Mouse (Mus musculus): ENCODE measurements around the gene 4930432M17Rik.

4930432M17Rik gene

GRCm38 (mm10) chr3:121670462-121670861 lies at the start of gene 4930432M17Rik:
4930432M17Rik (plus strand) TSS chr3:121670762.
- DNase-seq, result no peak

GRCm38 (mm10) chr3:121625662-121626061 lies 44.9 kb upstream of the 4930432M17Rik start:
- no peak for DNase-seq

- no peak for DNase-seq
Observed at GRCm38 (mm10) chr3:121626273-121626672, 44.3 kb upstream of the 4930432M17Rik start.

GRCm38 (mm10) chr3:121628245-121628644 lies 42.3 kb upstream of the 4930432M17Rik start:
- DNase-seq, result no peak

- no peak for DNase-seq
Observed at GRCm38 (mm10) chr3:121630626-121631025, 39.9 kb upstream of the 4930432M17Rik start.

- peak; percentile 49 to 72 for DNase-seq
Observed at GRCm38 (mm10) chr3:121634963-121635362, 35.6 kb upstream of the 4930432M17Rik start.

- peak in 1 of 2 experiments; percentile 29 for DNase-seq
Observed at GRCm38 (mm10) chr3:121635505-121635904, 35.1 kb upstream of the 4930432M17Rik start.

GRCm38 (mm10) chr3:121636315-121636714 lies 34.2 kb upstream of the 4930432M17Rik start:
- DNase-seq, result peak; percentile 55 to 61

- DNase-seq, result no peak
Observed at GRCm38 (mm10) chr3:121636748-121637147, 33.8 kb upstream of the 4930432M17Rik start.

- DNase-seq, result no peak
Observed at GRCm38 (mm10) chr3:121637792-121638191, 32.8 kb upstream of the 4930432M17Rik start.

- no peak for DNase-seq
Observed at GRCm38 (mm10) chr3:121638241-121638640, 32.3 kb upstream of the 4930432M17Rik start.

- no peak for DNase-seq
Observed at GRCm38 (mm10) chr3:121640611-121641010, 30.0 kb upstream of the 4930432M17Rik start.

- DNase-seq, result peak in 1 of 2 experiments; percentile 43
Observed at GRCm38 (mm10) chr3:121643236-121643635, 27.3 kb upstream of the 4930432M17Rik start.

GRCm38 (mm10) chr3:121645447-121645846 lies 25.1 kb upstream of the 4930432M17Rik start:
- DNase-seq, result peak in 1 of 2 experiments; percentile 30

- peak; percentile 69 to 78 for DNase-seq
Observed at GRCm38 (mm10) chr3:121646364-121647048, 24.1 kb upstream of the 4930432M17Rik start.

GRCm38 (mm10) chr3:121648238-121648778 lies 22.3 kb upstream of the 4930432M17Rik start:
- no peak for DNase-seq

GRCm38 (mm10) chr3:121650052-121650671 lies 20.4 kb upstream of the 4930432M17Rik start:
- DNase-seq, result peak; percentile 46 to 55

- DNase-seq, result no peak
Observed at GRCm38 (mm10) chr3:121651710-121652109, 18.9 kb upstream of the 4930432M17Rik start.

GRCm38 (mm10) chr3:121652186-121652585 lies 18.4 kb upstream of the 4930432M17Rik start:
- no peak for DNase-seq

GRCm38 (mm10) chr3:121656922-121657321 lies 13.6 kb upstream of the 4930432M17Rik start:
- no peak for DNase-seq

- no peak for DNase-seq
Observed at GRCm38 (mm10) chr3:121662705-121663469, 7.7 kb upstream of the 4930432M17Rik start.

- no peak for DNase-seq
Observed at GRCm38 (mm10) chr3:121663470-121663847, 7.1 kb upstream of the 4930432M17Rik start.

GRCm38 (mm10) chr3:121672135-121672790 lies 1.7 kb downstream of the 4930432M17Rik start:
- DNase-seq, result peak; percentile 77 to 82
